Mouse (Mus musculus) testis, adult 2 months (tissue): Measurements from ENCODE around the gene Scn5a.

Experiments
- CTCF ChIP-seq: fragments of 200-500 bp; IDR thresholded peaks from 2 replicates; pipeline ENCODE4 v1.5.1; 2012; ENCODE audit warnings: low read depth, mild to moderate bottlenecking, inconsistent platforms, low read length, moderate library complexity; ENCODE audit not compliant: control insufficient read depth, insufficient read depth, insufficient replicate concordance
- POLR2A ChIP-seq: fragments of 200-500 bp; IDR thresholded peaks from 2 replicates; pipeline ENCODE4 v1.6.1; 2012; ENCODE audit warnings: low read depth, mild to moderate bottlenecking, inconsistent platforms, low read length, moderate library complexity; ENCODE audit not compliant: control insufficient read depth

DNA sequence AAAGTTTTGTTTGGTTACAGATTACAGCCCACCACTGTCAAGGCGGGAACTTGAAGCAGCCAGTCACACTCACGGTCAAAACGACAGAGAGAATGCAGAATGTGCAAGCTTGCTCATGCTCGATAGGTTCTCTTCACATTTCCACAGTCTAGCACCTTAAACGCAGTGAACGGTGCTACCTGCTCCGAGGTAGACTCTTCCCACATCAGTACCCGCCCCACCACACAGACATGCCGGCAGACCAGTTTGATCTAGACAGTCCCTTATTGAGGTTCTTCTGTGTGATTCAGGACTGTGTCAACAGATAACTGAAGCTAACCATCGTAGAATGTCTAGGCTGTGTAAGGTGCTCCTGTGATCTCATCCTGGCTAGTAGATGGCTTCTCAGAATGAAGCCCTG is 19.7 kb upstream of the Scn5a start:
- TF ChIP-seq POLR2A (no peak), CTCF (no peak)
